Mouse (Mus musculus) lung, adult 2 months (tissue): ENCODE measurements around the gene Tmcc3.

ENCODE experiments used
- CTCF ChIP-seq: fragments of 200-500 bp; IDR thresholded peaks from 2 replicates; pipeline ENCODE4 v1.5.1; 2011; ENCODE audit warnings: mild to moderate bottlenecking, low read length, control low read depth; ENCODE audit not compliant: insufficient read depth
- POLR2A ChIP-seq: fragments of 200-500 bp; IDR thresholded peaks from 2 replicates; pipeline ENCODE4 v1.6.1; 2011; ENCODE audit warnings: low read depth, mild to moderate bottlenecking, control low read depth, low read length, borderline replicate concordance; ENCODE audit errors: extremely low read depth

DNA sequence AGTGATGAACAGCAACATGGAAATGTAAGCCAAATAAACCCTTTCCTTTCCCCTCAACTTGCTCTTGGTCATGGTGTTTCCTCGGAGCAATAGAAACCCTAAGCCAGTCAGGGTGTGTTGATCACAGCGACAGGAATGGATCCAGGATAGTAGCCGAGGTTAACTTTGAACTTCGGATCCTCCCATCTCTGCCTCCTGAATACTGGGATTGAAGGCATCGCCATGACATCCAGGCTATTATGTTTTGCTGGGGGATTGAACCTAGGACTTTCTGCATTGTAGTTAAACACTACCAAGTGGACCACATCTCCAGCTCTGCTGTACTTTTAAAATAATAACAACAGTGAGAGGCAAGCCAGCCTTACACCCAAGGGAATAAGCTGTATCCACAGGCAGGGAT, 307.8 kb downstream of the Tmcc3 start:
- TF ChIP-seq CTCF (no peak), POLR2A (no peak)
